Mouse (Mus musculus) hindbrain, embryonic 14.5 days (tissue): ENCODE measurements around the gene Pcsk2. TPM values are rescaled to one million over a fixed set of nuclear protein-coding genes. Genes with fewer than 3 reads are reported as not detected.

Source experiments
- ATAC-seq: fragments of 200-750 bp; cut with Nextera tagmentation; 2 replicates; pipeline ENCODE4 v1.8.0; 2017; ENCODE audit warnings: moderate number of reproducible peaks, mild to moderate bottlenecking, moderate TSS enrichment, moderate library complexity; ENCODE audit not compliant: low FRiP score
- DNase-seq: peaks from one replicate; pipeline ENCODE4 v3.0.0-alpha.2; 2015; ENCODE audit warnings: low spot score
- H3K27ac ChIP-seq: fragments of 300-500 bp; sonication (generic); 2 replicates; pipeline ENCODE4 v1.5.1; 2014; ENCODE audit warnings: mild to moderate bottlenecking, moderate library complexity
- H3K27me3 ChIP-seq: fragments of 300-500 bp; sonication (generic); 2 replicates; pipeline ENCODE4 v1.6.1; 2014; ENCODE audit warnings: mild to moderate bottlenecking, low read length, mixed read lengths; ENCODE audit not compliant: control insufficient read depth, insufficient read depth
- H3K36me3 ChIP-seq: fragments of 300-500 bp; sonication (generic); replicated peaks from 2 replicates; pipeline ENCODE4 v1.6.1; 2014; ENCODE audit not compliant: control insufficient read depth, insufficient read depth
- H3K4me1 ChIP-seq: fragments of 300-500 bp; sonication (generic); replicated peaks from 2 replicates; pipeline ENCODE4 v1.6.1; 2014; ENCODE audit warnings: antibody characterized with exemption, low read length, mixed read lengths; ENCODE audit not compliant: control insufficient read depth, insufficient read depth
- H3K4me2 ChIP-seq: fragments of 300-500 bp; sonication (generic); replicated peaks from 2 replicates; pipeline ENCODE4 v1.6.1; 2014; ENCODE audit warnings: mild to moderate bottlenecking, moderate library complexity
- H3K4me3 ChIP-seq: fragments of 300-500 bp; sonication (generic); replicated peaks from 2 replicates; pipeline ENCODE4 v1.5.1; 2014; ENCODE audit warnings: mild to moderate bottlenecking, low read length
- H3K9ac ChIP-seq: fragments of 300-500 bp; sonication (generic); 2 replicates; pipeline ENCODE4 v1.6.1; 2014
- H3K9me3 ChIP-seq: fragments of 300-500 bp; sonication (generic); 2 replicates; pipeline ENCODE4 v1.6.1; 2016; ENCODE audit warnings: low read length; ENCODE audit not compliant: control insufficient read depth
- WGBS: fragments of 180-500 bp; shearing (Covaris S2); extraction: QIAGEN DNeasy Blood & Tissue Kit; methylation state at CpG from one replicate; pipeline ENCODE4 v1.1.7; 2014; 5-methylcytosine and 5-hydroxymethylcytosine counted together
- polyA plus RNA-seq: library from polyadenylated mRNA; unstranded; fragments of >200 nt; fragmentation: Nextera tagmentation; extraction: Ambion mirVana; gene quantifications from 2 replicates; pipeline ENCODE4 v1.2.1, GENCODE M21; 2014

Pcsk2 gene
- polyA plus RNA-seq, 1 experiment from 2014 or later: 26.3 TPM

DNA sequence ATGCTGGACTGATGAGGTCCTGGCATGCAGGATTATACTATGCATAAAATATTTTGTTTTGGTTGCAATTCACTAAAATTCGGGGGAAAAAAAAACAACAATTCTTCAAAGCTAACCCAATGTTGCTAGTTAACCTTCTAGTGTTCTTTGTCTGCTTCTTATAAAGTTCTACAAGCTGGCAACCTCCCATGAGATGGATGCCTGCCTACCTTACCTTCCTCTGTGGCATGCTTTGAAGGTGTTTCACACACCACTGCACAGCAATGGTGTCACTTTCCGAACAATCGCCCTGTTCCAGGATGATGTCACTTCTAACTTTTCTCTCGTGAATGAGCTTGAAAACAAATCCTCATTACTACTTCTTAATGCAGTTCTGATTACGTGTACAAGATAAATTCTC lies 68.8 kb downstream of the Pcsk2 start:
- DNase-seq (no peak), ATAC-seq (no peak)
- WGBS: 58% methylated on average over 5 of the region's 5 CpGs

DNA sequence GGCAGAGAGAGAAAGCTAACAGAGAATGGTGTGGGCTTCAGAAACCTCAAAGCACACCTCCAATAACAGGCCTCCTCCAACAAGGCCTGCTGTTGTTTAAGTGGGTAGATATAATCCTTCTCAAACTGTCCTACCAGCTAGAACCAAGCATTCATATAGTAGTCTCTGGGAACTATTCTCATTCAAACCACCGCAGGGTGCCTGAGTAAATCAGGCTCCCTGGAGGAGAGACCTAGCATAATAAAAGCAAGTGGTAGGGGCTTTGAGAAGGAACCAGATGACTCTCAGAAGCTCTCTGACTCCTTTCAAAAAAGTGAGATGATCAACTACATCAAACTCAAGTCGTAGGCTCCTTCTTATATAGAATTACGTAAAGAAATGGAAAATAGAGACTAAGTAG lies 75.0 kb downstream of the Pcsk2 start:
- H3K36me3 ChIP-seq: no peaks in the 10 kb centered on the region
- H3K27ac ChIP-seq: no peak overlapping the region
- no peaks in the 10 kb centered on the region for H3K27me3 ChIP-seq
- no peak overlapping the region for H3K9ac ChIP-seq
- 40% methylated on average over 3 of the region's 3 CpGs for WGBS
- ATAC-seq (no peak), DNase-seq (no peak)
- H3K9me3 ChIP-seq: no peaks in the 10 kb centered on the region
- H3K4me2 ChIP-seq: no peak overlapping the region
- no peak overlapping the region for H3K4me3 ChIP-seq
- no peaks in the 10 kb centered on the region for H3K4me1 ChIP-seq

More for the DNA sequence above, 68.8 kb downstream of the Pcsk2 start:
- no peak overlapping the region for H3K27ac ChIP-seq
- no peak overlapping the region for H3K4me2 ChIP-seq
- no peak overlapping the region for H3K4me3 ChIP-seq
- H3K4me1 ChIP-seq: no peaks in the 10 kb centered on the region
- no peaks in the 10 kb centered on the region for H3K36me3 ChIP-seq
- no peaks in the 10 kb centered on the region for H3K9me3 ChIP-seq
- H3K9ac ChIP-seq: no peak overlapping the region
- no peaks in the 10 kb centered on the region for H3K27me3 ChIP-seq

- WGBS: 68% methylated on average over 3 of the region's 3 CpGs
- no peak overlapping the region for H3K27ac ChIP-seq
- H3K4me1 ChIP-seq: no peaks in the 10 kb centered on the region
- ATAC-seq: no peak
- no peak overlapping the region for H3K4me2 ChIP-seq
- no peak overlapping the region for H3K4me3 ChIP-seq
- H3K36me3 ChIP-seq: no peaks in the 10 kb centered on the region
- H3K9me3 ChIP-seq: no peaks in the 10 kb centered on the region
- H3K9ac ChIP-seq: no peak overlapping the region
- no peak for DNase-seq
- H3K27me3 ChIP-seq: no peaks in the 10 kb centered on the region
Observed at GRCm38 (mm10) chr2:143623916-143624315, 78.0 kb downstream of the Pcsk2 start.

DNA sequence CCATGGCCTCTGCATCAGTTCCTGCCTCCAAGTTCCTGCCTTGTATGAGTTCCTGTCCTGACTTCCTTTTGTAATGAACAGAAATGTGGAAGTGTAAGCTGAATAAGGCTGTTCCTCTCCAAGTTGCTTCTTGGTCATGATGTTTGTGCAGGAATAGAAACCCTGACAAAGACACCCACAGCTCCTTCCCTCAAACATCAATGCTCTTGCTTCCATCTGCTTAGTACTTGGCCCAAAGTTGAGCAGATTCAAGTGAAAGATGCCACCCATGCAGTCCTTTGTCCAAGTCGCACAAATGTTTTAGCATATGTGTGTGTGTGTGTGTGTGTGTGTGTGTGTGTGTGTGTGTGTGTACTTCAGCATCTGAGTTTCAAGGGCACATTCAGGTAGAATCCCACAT lies 97.3 kb downstream of the Pcsk2 start:
- ATAC-seq (no peak), DNase-seq (no peak)
- Histone ChIP-seq H3K27me3 (no peaks in the 10 kb centered on the region), H3K27ac (no peak overlapping the region), H3K36me3 (no peaks in the 10 kb centered on the region), H3K9ac (no peak overlapping the region), H3K9me3 (no peaks in the 10 kb centered on the region), H3K4me1 (no peaks in the 10 kb centered on the region), H3K4me3 (no peak overlapping the region), H3K4me2 (no peak overlapping the region)
- WGBS: 100% methylated on average over 1 of the region's 1 CpGs

GRCm38 (mm10) chr2:143644374-143644773 lies 98.4 kb downstream of the Pcsk2 start:
- Histone ChIP-seq H3K9me3 (no peaks in the 10 kb centered on the region), H3K9ac (no peak overlapping the region), H3K4me3 (no peak overlapping the region), H3K27ac (no peak overlapping the region), H3K4me2 (no peak overlapping the region), H3K4me1 (no peaks in the 10 kb centered on the region), H3K36me3 (no peaks in the 10 kb centered on the region), H3K27me3 (no peaks in the 10 kb centered on the region)
- WGBS: 85% methylated on average over 4 of the region's 4 CpGs
- ATAC-seq (no peak), DNase-seq (no peak)

DNA sequence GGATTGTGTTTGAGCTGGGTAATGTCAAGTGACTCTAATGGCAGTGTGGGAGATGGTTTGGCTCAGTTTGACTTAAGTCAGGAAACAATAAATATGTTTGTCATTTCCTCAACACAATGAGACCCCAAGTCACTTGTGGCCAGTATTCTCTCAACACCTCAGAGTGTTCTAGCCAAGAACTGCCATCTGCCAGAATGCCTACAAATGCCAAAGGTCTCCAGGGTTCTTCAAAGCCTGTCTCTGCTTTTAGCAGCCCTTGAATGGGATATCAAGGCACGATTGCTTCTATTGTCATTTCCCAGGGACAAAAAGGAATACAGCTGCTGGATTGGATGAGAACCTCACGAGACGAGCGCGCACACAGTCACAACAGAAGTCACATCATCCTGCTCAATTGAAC lies 100.0 kb downstream of the Pcsk2 start:
- H3K4me2 ChIP-seq: no peak overlapping the region
- H3K27me3 ChIP-seq: no peaks in the 10 kb centered on the region
- DNase-seq (no peak), ATAC-seq (no peak)
- no peaks in the 10 kb centered on the region for H3K9me3 ChIP-seq
- no peaks in the 10 kb centered on the region for H3K4me1 ChIP-seq
- 54% methylated on average over 5 of the region's 5 CpGs for WGBS
- no peak overlapping the region for H3K4me3 ChIP-seq
- H3K27ac ChIP-seq: no peak overlapping the region
- H3K9ac ChIP-seq: no peak overlapping the region
- no peaks in the 10 kb centered on the region for H3K36me3 ChIP-seq

GRCm38 (mm10) chr2:143654621-143655020 lies 108.7 kb downstream of the Pcsk2 start:
- WGBS: 90% methylated on average over 4 of the region's 4 CpGs

GRCm38 (mm10) chr2:143656968-143657367 lies 111.0 kb downstream of the Pcsk2 start:
- H3K27me3 ChIP-seq: no peaks in the 10 kb centered on the region
- no peak overlapping the region for H3K9ac ChIP-seq
- no peak overlapping the region for H3K27ac ChIP-seq
- DNase-seq (no peak), ATAC-seq (0 out of 2 replicates have a peak, but pooled peaks have one; percentile 46)
- no peaks in the 10 kb centered on the region for H3K9me3 ChIP-seq
- no peaks in the 10 kb centered on the region for H3K36me3 ChIP-seq
- H3K4me3 ChIP-seq: no peak overlapping the region
- H3K4me2 ChIP-seq: no peak overlapping the region
- WGBS: 34% methylated on average over 4 of the region's 4 CpGs
- no peaks in the 10 kb centered on the region; the same call in 1 of the 2 replicates for H3K4me1 ChIP-seq

More at GRCm38 (mm10) chr2:143654621-143655020, 108.7 kb downstream of the Pcsk2 start:
- Histone ChIP-seq H3K4me1 (no peaks in the 10 kb centered on the region; the same call in 1 of the 2 replicates), H3K4me3 (no peak overlapping the region), H3K27ac (no peak overlapping the region), H3K9ac (no peak overlapping the region), H3K9me3 (no peaks in the 10 kb centered on the region), H3K4me2 (no peak overlapping the region), H3K36me3 (no peaks in the 10 kb centered on the region), H3K27me3 (no peaks in the 10 kb centered on the region)
- no peak for ATAC-seq
- DNase-seq: no peak

DNA sequence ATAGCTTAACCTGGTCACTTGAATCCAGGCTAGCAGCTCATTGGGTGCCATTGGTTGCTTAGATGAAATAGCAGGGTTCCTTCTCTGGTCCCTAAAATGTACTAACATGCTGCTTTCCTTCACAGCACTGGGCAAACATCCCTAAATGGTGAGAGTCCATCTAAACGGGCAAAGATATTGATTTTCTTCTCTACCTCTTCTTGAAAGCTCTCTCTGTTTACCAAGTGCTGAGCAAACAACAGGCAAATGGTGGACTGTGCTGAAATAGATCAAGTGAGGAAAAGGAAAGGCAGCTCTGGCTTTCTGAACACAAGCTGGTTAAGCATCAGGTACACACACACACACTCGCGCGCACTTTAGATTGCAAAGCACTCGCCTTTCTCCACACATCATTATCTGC lies 120.8 kb downstream of the Pcsk2 start:
- Histone ChIP-seq H3K4me1 (no peaks in the 10 kb centered on the region), H3K9me3 (no peaks in the 10 kb centered on the region), H3K9ac (no peak overlapping the region), H3K4me3 (no peak overlapping the region), H3K27me3 (no peaks in the 10 kb centered on the region), H3K4me2 (no peak overlapping the region), H3K27ac (no peak overlapping the region), H3K36me3 (no peaks in the 10 kb centered on the region)
- no peak for DNase-seq
- 86% methylated on average over 5 of the region's 5 CpGs for WGBS
- no peak for ATAC-seq

DNA sequence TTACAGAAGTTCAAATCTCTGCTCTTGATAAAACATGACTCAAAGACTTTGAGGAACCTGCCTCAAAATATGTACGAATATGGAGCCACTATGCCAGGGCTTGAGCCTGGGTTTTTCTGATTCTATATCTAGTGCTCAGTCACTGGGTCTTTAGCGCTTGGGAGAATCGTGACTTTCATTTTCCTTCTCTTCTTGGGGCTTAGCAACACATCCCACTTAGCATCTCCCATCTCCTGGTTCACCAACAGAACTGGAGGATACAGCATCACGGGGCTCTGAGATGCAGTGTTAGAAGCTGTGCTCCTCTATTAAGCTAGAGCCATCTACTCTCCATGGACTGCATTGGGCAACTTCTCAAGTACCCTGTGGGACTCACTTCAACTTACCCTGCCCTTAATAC lies 131.9 kb downstream of the Pcsk2 start:
- H3K27ac ChIP-seq: no peak overlapping the region
- WGBS: 93% methylated on average over 4 of the region's 4 CpGs

More for the DNA sequence above, 131.9 kb downstream of the Pcsk2 start:
- Histone ChIP-seq H3K36me3 (no peaks in the 10 kb centered on the region), H3K27me3 (no peaks in the 10 kb centered on the region), H3K4me1 (no peaks in the 10 kb centered on the region), H3K4me2 (no peak overlapping the region), H3K9ac (no peak overlapping the region), H3K9me3 (no peaks in the 10 kb centered on the region), H3K4me3 (no peak overlapping the region)
- DNase-seq (no peak), ATAC-seq (no peak)
